ENCODE assay signal across 10 mouse cellular contexts in the genomic region with DNA sequence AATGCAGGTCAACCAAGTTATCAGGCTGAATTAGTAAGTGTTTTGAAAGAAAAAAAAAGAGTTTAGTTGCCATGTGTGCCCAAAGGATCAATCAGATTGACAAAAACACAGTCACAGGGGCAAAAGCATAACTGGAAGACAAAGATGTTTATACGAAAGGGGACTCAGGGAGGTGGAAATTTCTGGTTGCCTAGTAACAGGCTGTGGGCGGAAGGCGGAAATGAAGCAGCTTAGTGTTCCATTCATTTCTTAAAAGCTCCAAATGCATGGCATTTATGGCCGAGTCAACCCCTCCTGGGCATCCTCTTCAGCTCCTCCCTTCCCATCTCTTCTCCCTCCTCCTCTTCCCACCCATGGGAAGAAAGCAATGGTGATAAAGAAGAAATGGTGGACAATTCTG. TPM values are rescaled to one million over a fixed set of nuclear protein-coding genes. Genes with fewer than 3 reads are reported as not detected.
DNase-seq lines count a peak whose midpoint lies in the region; ATAC-seq and TF ChIP-seq lines count a peak whose summit lies in the region.
"Had no signal": no experiment of that assay in that cellular context is flagged by ENCODE, and none has a peak within 500 bp of the region (broad histone marks: within the 10 kb centered on the region; RNA-seq: fewer than 3 reads in every experiment).

No protein-coding gene starts in this region.

- TF ChIP-seq EP300 in lung, postnatal 0 days (IDR thresholded peaks at IDR 0.05): no peak

- no peak overlapping the region for H3K4me2 ChIP-seq in lung, postnatal 0 days (replicated peaks; ENCODE audit: low read depth, low read length)
- H3K4me2 ChIP-seq in forebrain, embryonic 13.5 days: no peak overlapping the region
- H3K4me2 ChIP-seq in heart, embryonic 12.5 days: no peak overlapping the region
- H3K4me2 ChIP-seq: heart, embryonic 11.5 days had no signal

- peak; percentile 19 for DNase-seq in lung, postnatal 0 days (ENCODE audit: low spot score)
- DNase-seq in lung, postnatal 25 days (ENCODE audit: low spot score): no peak
- DNase-seq in left cerebral cortex, postnatal 10 days (ENCODE audit: extremely low spot score in 1 of 2, low spot score in 2 of 2): peak; percentile 45 to 55
- peak; percentile 26 for DNase-seq in right cerebral cortex, postnatal 14 days
- DNase-seq in spleen, postnatal 10 days (ENCODE audit: low spot score in 2 of 2): no peak
- no peak for DNase-seq in cerebellum, postnatal 36 days

- no peaks in the 10 kb centered on the region for H3K9me3 ChIP-seq in lung, postnatal 0 days (ENCODE audit: low read length)
- no peaks in the 10 kb centered on the region for H3K9me3 ChIP-seq in forebrain, embryonic 13.5 days (replicated peaks)
- H3K9me3 ChIP-seq in heart, embryonic 12.5 days (replicated peaks): no peaks in the 10 kb centered on the region

- intact Hi-C loops in left cerebral cortex, postnatal 10 days (cut with DNase I): no loop called here

- no peaks in the 10 kb centered on the region for H3K4me1 ChIP-seq in lung, postnatal 0 days (ENCODE audit: insufficient read depth, low read depth, low read length)
- H3K4me1 ChIP-seq in forebrain, embryonic 13.5 days: peaks cover 12% of the 10 kb centered on the region
- H3K4me1 ChIP-seq in heart, embryonic 12.5 days (replicated peaks): no peaks in the 10 kb centered on the region

- H3K9ac ChIP-seq in lung, postnatal 0 days (replicated peaks; ENCODE audit: low read depth): no peak overlapping the region
- H3K9ac ChIP-seq in forebrain, embryonic 13.5 days: no peak overlapping the region
- H3K9ac ChIP-seq in heart, embryonic 12.5 days: no peak overlapping the region

- no peaks in the 10 kb centered on the region for H3K27me3 ChIP-seq in lung, postnatal 0 days (replicated peaks; ENCODE audit: insufficient read depth, low read length)
- H3K27me3 ChIP-seq in forebrain, embryonic 13.5 days: no peaks in the 10 kb centered on the region
- H3K27me3 ChIP-seq in heart, embryonic 12.5 days (replicated peaks): no peaks in the 10 kb centered on the region

- no peak overlapping the region for H3K27ac ChIP-seq in lung, postnatal 0 days (ENCODE audit: low read length)
- no peak overlapping the region; the same call in 1 of the 2 replicates for H3K27ac ChIP-seq in forebrain, embryonic 13.5 days
- H3K27ac ChIP-seq in heart, embryonic 12.5 days (ENCODE audit: poor library complexity, severe bottlenecking): no peak overlapping the region

- no peak overlapping the region for H3K4me3 ChIP-seq in lung, postnatal 0 days (ENCODE audit: low read depth, low read length)
- H3K4me3 ChIP-seq in forebrain, embryonic 13.5 days: no peak overlapping the region
- H3K4me3 ChIP-seq in heart, embryonic 12.5 days: no peak overlapping the region

- H3K36me3 ChIP-seq in lung, postnatal 0 days (ENCODE audit: insufficient read depth, low read length): no peaks in the 10 kb centered on the region
- no peaks in the 10 kb centered on the region for H3K36me3 ChIP-seq in forebrain, embryonic 13.5 days (ENCODE audit: poor library complexity, severe bottlenecking)
- no peaks in the 10 kb centered on the region for H3K36me3 ChIP-seq in heart, embryonic 12.5 days

- no peak for TF ChIP-seq CTCF in lung, postnatal 0 days (IDR thresholded peaks at IDR 0.05)

- no peak for ATAC-seq in lung, postnatal 0 days
- ATAC-seq in forebrain, embryonic 13.5 days: peak; percentile 73
- ATAC-seq in heart, embryonic 12.5 days (ENCODE audit: insufficient number of reproducible peaks, low FRiP score): no peak

- WGBS in lung, postnatal 0 days: 18% methylated on average over 4 of the region's 4 CpGs
- WGBS in forebrain, embryonic 13.5 days: 5% methylated on average over 4 of the region's 4 CpGs
- WGBS in heart, embryonic 12.5 days: 53% methylated on average over 4 of the region's 4 CpGs

RNA-seq across cellular contexts. Expression of gene Tmprss7, which starts 3.3 kb away (rescaled TPM):
- 0.10 and 0.13 TPM in 2 replicates for polyA plus RNA-seq in lung, postnatal 0 days (2015; fragmentation: Nextera tagmentation; extraction: Ambion mirVana)
- 0.40 and 0.52 TPM in 2 replicates for polyA plus RNA-seq in forebrain, embryonic 13.5 days (2015; fragmentation: Nextera tagmentation; extraction: Ambion mirVana)
- total RNA-seq in left cerebral cortex, postnatal 10 days (2021): 10 to 100 TPM in 1 of 2 experiments, 1 to 10 TPM in 1; 9.7 to 10.9 TPM
- polyA plus RNA-seq in heart, embryonic 12.5 days (2016; fragmentation: Nextera tagmentation; extraction: Ambion mirVana): not detected in 2 replicates

RNA-seq across cellular contexts. Expression of gene Tagln3, which starts 34.2 kb away (rescaled TPM):
- 0.53 and 0.76 TPM in 2 replicates for polyA plus RNA-seq in lung, postnatal 0 days (2015; fragmentation: Nextera tagmentation; extraction: Ambion mirVana)
- polyA plus RNA-seq in forebrain, embryonic 13.5 days (2015; fragmentation: Nextera tagmentation; extraction: Ambion mirVana): 467 and 499 TPM in 2 replicates
- 100 to 1,000 TPM; 224 to 244 TPM for total RNA-seq in left cerebral cortex, postnatal 10 days (2021)
- polyA plus RNA-seq in heart, embryonic 12.5 days (2016; fragmentation: Nextera tagmentation; extraction: Ambion mirVana): 10.0 and 10.2 TPM in 2 replicates
- total RNA-seq: common myeloid progenitor, adult 5-6 weeks had no signal

RNA-seq across cellular contexts. Expression of gene BC016579, which starts 36.3 kb away (rescaled TPM):
- polyA plus RNA-seq in lung, postnatal 0 days (2015; fragmentation: Nextera tagmentation; extraction: Ambion mirVana): 0.30 and 0.31 TPM in 2 replicates
- polyA plus RNA-seq in forebrain, embryonic 13.5 days (2015; fragmentation: Nextera tagmentation; extraction: Ambion mirVana): not detected in 2 replicates
- under 1 TPM; 0.15 to 0.20 TPM for total RNA-seq in left cerebral cortex, postnatal 10 days (2021)
- 0.26 and 0.31 TPM in 2 replicates for polyA plus RNA-seq in heart, embryonic 12.5 days (2016; fragmentation: Nextera tagmentation; extraction: Ambion mirVana)

RNA-seq across cellular contexts. Expression of gene Abhd10, which starts 52.6 kb away (rescaled TPM):
- polyA plus RNA-seq in lung, postnatal 0 days (2015; fragmentation: Nextera tagmentation; extraction: Ambion mirVana): 21.3 and 21.7 TPM in 2 replicates
- polyA plus RNA-seq in forebrain, embryonic 13.5 days (2015; fragmentation: Nextera tagmentation; extraction: Ambion mirVana): 44.2 and 50.4 TPM in 2 replicates
- 10 to 100 TPM; 21.1 to 22.1 TPM for total RNA-seq in left cerebral cortex, postnatal 10 days (2021)
- 29.1 and 31.1 TPM in 2 replicates for polyA plus RNA-seq in heart, embryonic 12.5 days (2016; fragmentation: Nextera tagmentation; extraction: Ambion mirVana)

Comparison
In these comparisons a context has a peak if more than half of its experiments do, and no peak if none do; other contexts are left out.
1. DNase-seq: peak in lung, postnatal 0 days (single experiment), left cerebral cortex, postnatal 10 days (2 of 2) and right cerebral cortex, postnatal 14 days (single experiment); none in lung, postnatal 25 days (single experiment), spleen, postnatal 10 days (0 of 2) and cerebellum, postnatal 36 days (0 of 2).
2. RNA of gene Tagln3, which starts 34.2 kb away (polyA plus RNA-seq): 467 to 499 TPM in forebrain, embryonic 13.5 days; 10.0 to 10.2 TPM in heart, embryonic 12.5 days and 0.53 to 0.76 TPM in lung, postnatal 0 days; every median in the first group is over 10 times any median in the second.